Mouse (Mus musculus): ENCODE measurements at regions not wholly inside any gene's neighbourhood (a gene's known extent, or its start where the extent isn't known, plus 50 kb on each side); places are given as distances from the start of the nearest gene placed in this dataset.

- no peak for DNase-seq
Measured at GRCm38 (mm10) chr12:35429473-35429872, 105.4 kb downstream of the Ahr start.

GRCm38 (mm10) chr12:35419206-35419605, 115.6 kb downstream of the Ahr start:
- no peak for DNase-seq

GRCm38 (mm10) chr12:35417943-35418342, 116.9 kb downstream of the Ahr start:
- DNase-seq = no peak

GRCm38 (mm10) chr12:35416583-35416982, 118.3 kb downstream of the Ahr start:
- peak; percentile 8 for DNase-seq

- no peak for DNase-seq
Measured at GRCm38 (mm10) chr12:35412715-35413114, 122.1 kb downstream of the Ahr start.

- no peak for DNase-seq
Measured at GRCm38 (mm10) chr12:35408461-35408860, 126.4 kb downstream of the Ahr start.

GRCm38 (mm10) chr12:35408044-35408443, 126.8 kb downstream of the Ahr start:
- DNase-seq = no peak

GRCm38 (mm10) chr12:35401853-35402252, 133.0 kb downstream of the Ahr start:
- no peak for DNase-seq

- no peak for DNase-seq
Measured at GRCm38 (mm10) chr12:35401219-35401618, 133.6 kb downstream of the Ahr start.

- no peak for DNase-seq
Measured at GRCm38 (mm10) chr12:35395211-35395610, 139.6 kb downstream of the Ahr start.

GRCm38 (mm10) chr12:35392111-35392510, 142.7 kb downstream of the Ahr start:
- DNase-seq = no peak

GRCm38 (mm10) chr12:35390266-35390665, 144.6 kb downstream of the Ahr start:
- no peak for DNase-seq

- no peak for DNase-seq
Measured at GRCm38 (mm10) chr12:35389839-35390238, 145.0 kb downstream of the Ahr start.

GRCm38 (mm10) chr12:35384211-35384610, 150.6 kb downstream of the Ahr start:
- no peak for DNase-seq

GRCm38 (mm10) chr12:35377266-35377665, 157.6 kb downstream of the Ahr start:
- DNase-seq = no peak

- no peak for DNase-seq
Measured at GRCm38 (mm10) chr12:35376365-35376764, 158.5 kb downstream of the Ahr start.

- no peak for DNase-seq
Measured at GRCm38 (mm10) chr12:35357901-35358300, 176.9 kb downstream of the Ahr start.

GRCm38 (mm10) chr12:35338191-35338954, 196.5 kb downstream of the Ahr start:
- no peak for DNase-seq

GRCm38 (mm10) chr12:35336314-35336713, 198.5 kb downstream of the Ahr start:
- no peak for DNase-seq

GRCm38 (mm10) chr12:35334344-35335075, 200.3 kb downstream of the Ahr start:
- peak; percentile 70 for DNase-seq

GRCm38 (mm10) chr12:35331303-35331702, 203.5 kb downstream of the Ahr start:
- DNase-seq = peak; percentile 23

- DNase-seq = no peak
Measured at GRCm38 (mm10) chr12:35329699-35330098, 205.1 kb downstream of the Ahr start.

- DNase-seq = no peak
Measured at GRCm38 (mm10) chr12:35319571-35319970, 215.3 kb downstream of the Ahr start.

- DNase-seq = no peak
Measured at GRCm38 (mm10) chr12:35317046-35317445, 217.8 kb downstream of the Ahr start.
